Mouse (Mus musculus) G1E (cell line): ENCODE measurements at regions not wholly inside any gene's neighbourhood (a gene's known extent, or its start where the extent isn't known, plus 50 kb on each side); places are given as distances from the start of the nearest gene placed in this dataset.

Experiments
- ATAC-seq: 2 replicates; pipeline ENCODE4 v1.8.0; 2016; ENCODE audit warnings: mild to moderate bottlenecking; ENCODE audit not compliant: insufficient number of reproducible peaks, poor library complexity, low FRiP score, severe bottlenecking; ENCODE audit errors: extremely low read depth
- DNase-seq: peaks from one replicate; pipeline ENCODE4 v3.0.0; 2012; ENCODE audit warnings: low spot score
- H3K27me3 ChIP-seq: 2 replicates; pipeline ENCODE4 v1.6.1; 2012; ENCODE audit warnings: mild to moderate bottlenecking, low read length, inconsistent platforms; ENCODE audit not compliant: insufficient read depth
- H3K36me3 ChIP-seq: replicated peaks from 2 replicates; pipeline ENCODE3; 2012; ENCODE audit warnings: mild to moderate bottlenecking, inconsistent platforms
- H3K4me1 ChIP-seq: 2 replicates; pipeline ENCODE4 v1.6.1; 2012; ENCODE audit warnings: low read depth, low read length, inconsistent platforms, mixed read lengths; ENCODE audit not compliant: insufficient read depth
- H3K4me3 ChIP-seq: 2 replicates; pipeline ENCODE4 v1.5.1; 2012; ENCODE audit warnings: low read depth, mild to moderate bottlenecking, inconsistent platforms, low read length, moderate library complexity, mixed read lengths
- H3K9me3 ChIP-seq: replicated peaks from 2 replicates; pipeline ENCODE4 v1.6.1; 2012; ENCODE audit warnings: inconsistent platforms
- CTCF ChIP-seq: IDR thresholded peaks from 2 replicates; pipeline ENCODE4 v1.5.1; 2012; ENCODE audit warnings: low read depth, low read length, inconsistent platforms, mixed read lengths
- GATA1 ChIP-seq: IDR thresholded peaks from 2 replicates; pipeline ENCODE4 v1.6.1; 2012; ENCODE audit warnings: borderline replicate concordance, low read length, inconsistent platforms, mixed read lengths
- GATA2 ChIP-seq: IDR thresholded peaks from 2 replicates; pipeline ENCODE4 v1.6.1; 2012; ENCODE audit warnings: low read depth, low read length, inconsistent platforms, borderline replicate concordance
- POLR2AphosphoS5 ChIP-seq: IDR thresholded peaks from 2 replicates; pipeline ENCODE4 v1.6.1; 2012; ENCODE audit warnings: low read depth, low read length, inconsistent platforms; ENCODE audit not compliant: insufficient replicate concordance
- TAL1 ChIP-seq: conservative IDR thresholded peaks from 2 replicates; pipeline ENCODE4 v1.6.1; 2012; ENCODE audit warnings: low read depth, low read length, inconsistent platforms, mixed read lengths

GRCm38 (mm10) chr8:116243493-116243892 lies 261.3 kb upstream of the Dynlrb2 start:
- TF ChIP-seq CTCF = no peak
- no peak for TF ChIP-seq GATA2
- no peak for TF ChIP-seq POLR2AphosphoS5
- no peak for TF ChIP-seq GATA1
- no peak for TF ChIP-seq TAL1
- Histone ChIP-seq H3K4me1 (no peaks in the 10 kb centered on the region), H3K9me3 (peaks cover 54% of the 10 kb centered on the region), H3K4me3 (no peak overlapping the region), H3K27me3 (no peaks in the 10 kb centered on the region), H3K36me3 (no peaks in the 10 kb centered on the region)
- no peak for DNase-seq
- ATAC-seq = no peak

GRCm38 (mm10) chr8:116242972-116243371 lies 261.8 kb upstream of the Dynlrb2 start:
- TF ChIP-seq GATA1 = no peak
- TF ChIP-seq CTCF = no peak
- no peak for TF ChIP-seq POLR2AphosphoS5
- no peak for TF ChIP-seq TAL1
- no peak for TF ChIP-seq GATA2
- Histone ChIP-seq H3K4me1 (no peaks in the 10 kb centered on the region), H3K36me3 (no peaks in the 10 kb centered on the region), H3K4me3 (no peak overlapping the region), H3K9me3 (peaks cover 52% of the 10 kb centered on the region), H3K27me3 (no peaks in the 10 kb centered on the region)
- no peak for DNase-seq
- ATAC-seq = no peak

GRCm38 (mm10) chr8:116241987-116242242 lies 262.9 kb upstream of the Dynlrb2 start:
- H3K9me3 ChIP-seq = peaks cover 61% of the 10 kb centered on the region
- no peaks in the 10 kb centered on the region for H3K36me3 ChIP-seq
- H3K27me3 ChIP-seq = no peaks in the 10 kb centered on the region
- no peak for DNase-seq
- ATAC-seq = no peak
- H3K4me1 ChIP-seq = no peaks in the 10 kb centered on the region
- H3K4me3 ChIP-seq = no peak overlapping the region
- TF ChIP-seq GATA2 (no peak), POLR2AphosphoS5 (no peak), TAL1 (no peak), CTCF (no peak), GATA1 (no peak)

GRCm38 (mm10) chr8:116241146-116241986 lies 263.4 kb upstream of the Dynlrb2 start:
- H3K36me3 ChIP-seq = no peaks in the 10 kb centered on the region
- ATAC-seq = no peak
- H3K27me3 ChIP-seq = no peaks in the 10 kb centered on the region
- no peaks in the 10 kb centered on the region for H3K4me1 ChIP-seq
- H3K9me3 ChIP-seq = peaks cover 59% of the 10 kb centered on the region
- H3K4me3 ChIP-seq = no peak overlapping the region
- TF ChIP-seq GATA1 = no peak
- no peak for TF ChIP-seq POLR2AphosphoS5
- TF ChIP-seq GATA2 = no peak
- no peak for TF ChIP-seq TAL1
- TF ChIP-seq CTCF = no peak
- no peak for DNase-seq

GRCm38 (mm10) chr8:116238670-116239069 lies 266.1 kb upstream of the Dynlrb2 start:
- no peak for ATAC-seq

GRCm38 (mm10) chr8:116237561-116238100 lies 267.1 kb upstream of the Dynlrb2 start:
- H3K36me3 ChIP-seq = no peaks in the 10 kb centered on the region
- ATAC-seq (no peak), DNase-seq (no peak)
- no peak overlapping the region for H3K4me3 ChIP-seq
- TF ChIP-seq TAL1 (no peak), GATA2 (no peak), POLR2AphosphoS5 (no peak), CTCF (no peak), GATA1 (no peak)
- H3K9me3 ChIP-seq = peaks cover 59% of the 10 kb centered on the region
- H3K4me1 ChIP-seq = no peaks in the 10 kb centered on the region
- no peaks in the 10 kb centered on the region for H3K27me3 ChIP-seq

More at GRCm38 (mm10) chr8:116238670-116239069, 266.1 kb upstream of the Dynlrb2 start:
- no peak for DNase-seq
- no peak overlapping the region for H3K4me3 ChIP-seq
- no peaks in the 10 kb centered on the region for H3K4me1 ChIP-seq
- peaks cover 64% of the 10 kb centered on the region for H3K9me3 ChIP-seq
- no peaks in the 10 kb centered on the region for H3K36me3 ChIP-seq
- H3K27me3 ChIP-seq = no peaks in the 10 kb centered on the region
- TF ChIP-seq CTCF (no peak), TAL1 (no peak), POLR2AphosphoS5 (no peak), GATA1 (no peak), GATA2 (no peak)

GRCm38 (mm10) chr8:116229654-116230136 lies 275.1 kb upstream of the Dynlrb2 start:
- Histone ChIP-seq H3K4me3 (no peak overlapping the region), H3K36me3 (no peaks in the 10 kb centered on the region), H3K27me3 (no peaks in the 10 kb centered on the region), H3K9me3 (peaks cover 50% of the 10 kb centered on the region), H3K4me1 (no peaks in the 10 kb centered on the region)
- TF ChIP-seq GATA1 = no peak
- no peak for TF ChIP-seq GATA2
- TF ChIP-seq TAL1 = no peak
- no peak for TF ChIP-seq CTCF
- TF ChIP-seq POLR2AphosphoS5 = no peak
- ATAC-seq = no peak
- DNase-seq = no peak
